Mouse (Mus musculus): ENCODE measurements at regions not wholly inside any gene's neighbourhood (a gene's known extent, or its start where the extent isn't known, plus 50 kb on each side); places are given as distances from the start of the nearest gene placed in this dataset.

DNA sequence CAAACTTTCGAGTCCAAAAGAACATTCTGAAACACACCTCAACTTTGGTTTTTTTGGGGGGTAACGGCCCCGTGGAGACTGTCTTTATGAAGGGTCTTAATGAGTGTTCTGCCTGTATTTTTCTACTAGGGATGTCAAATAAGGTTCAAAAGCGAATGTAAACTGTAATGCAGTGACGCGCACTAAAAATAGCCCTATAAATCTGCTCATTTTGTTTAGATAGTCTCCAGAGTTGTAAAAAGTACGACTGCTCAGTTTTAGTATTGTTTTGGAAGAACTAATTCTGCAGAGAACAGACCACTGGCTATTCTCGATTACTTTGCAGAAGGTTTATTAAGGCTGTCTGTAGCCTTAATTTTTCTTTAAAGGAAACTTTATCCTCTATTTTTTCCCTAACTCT lies 68.6 kb upstream of the BC052040 start:
- Histone ChIP-seq H3K4me3 (no peak overlapping the region), H3K9me3 (no peaks in the 10 kb centered on the region), H3K27me3 (no peaks in the 10 kb centered on the region), H3K4me2 (no peak overlapping the region), H3K27ac (no peak overlapping the region), H3K36me3 (no peaks in the 10 kb centered on the region), H3K9ac (no peak overlapping the region), H3K4me1 (peaks cover 14% of the 10 kb centered on the region)
- no peak for ATAC-seq (ENCODE audit: insufficient number of reproducible peaks, insufficient read depth, low FRiP score, low TSS enrichment, low read depth)
- 73% methylated on average over 8 of the region's 8 CpGs for WGBS

GRCm38 (mm10) chr2:115513774-115514231 lies 67.7 kb upstream of the BC052040 start:
- Histone ChIP-seq H3K4me2 (no peak overlapping the region), H3K9me3 (no peaks in the 10 kb centered on the region), H3K4me3 (no peak overlapping the region), H3K9ac (no peak overlapping the region), H3K4me1 (peaks cover 14% of the 10 kb centered on the region), H3K36me3 (no peaks in the 10 kb centered on the region), H3K27me3 (no peaks in the 10 kb centered on the region), H3K27ac (no peak overlapping the region)
- WGBS = 12% methylated on average over 8 of the region's 8 CpGs
- ATAC-seq (ENCODE audit: insufficient number of reproducible peaks, insufficient read depth, low FRiP score, low TSS enrichment, low read depth) = no peak

GRCm38 (mm10) chr2:115514831-115515428 lies 66.6 kb upstream of the BC052040 start:
- Histone ChIP-seq H3K27me3 (no peaks in the 10 kb centered on the region), H3K9me3 (no peaks in the 10 kb centered on the region), H3K4me1 (peaks cover 14% of the 10 kb centered on the region), H3K27ac (no peak overlapping the region), H3K4me3 (no peak overlapping the region), H3K9ac (no peak overlapping the region), H3K4me2 (no peak overlapping the region; the same call in 1 of the 2 replicates), H3K36me3 (no peaks in the 10 kb centered on the region)
- 7% methylated on average over 9 of the region's 9 CpGs for WGBS
- ATAC-seq (ENCODE audit: insufficient number of reproducible peaks, insufficient read depth, low FRiP score, low TSS enrichment, low read depth) = no peak

DNA sequence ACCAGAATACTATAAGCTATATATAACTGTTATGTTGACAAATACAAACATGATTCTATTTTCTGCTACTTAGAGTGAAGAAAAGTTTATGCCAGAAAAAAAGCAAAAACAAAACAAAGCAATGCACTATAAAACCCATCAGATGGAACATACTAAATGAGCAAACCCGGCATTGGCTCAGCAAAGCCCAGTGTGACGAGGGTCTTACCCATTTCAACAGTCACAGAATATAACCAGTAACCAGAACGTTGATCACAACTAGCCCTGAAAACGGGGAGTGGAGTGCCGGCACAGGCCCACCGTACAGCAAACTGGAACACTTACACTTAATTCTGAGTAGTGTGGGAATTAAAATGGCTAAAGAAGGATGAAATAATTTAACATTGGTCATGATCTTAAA lies 66.0 kb upstream of the BC052040 start:
- Histone ChIP-seq H3K36me3 (no peaks in the 10 kb centered on the region), H3K4me3 (no peak overlapping the region), H3K9me3 (no peaks in the 10 kb centered on the region), H3K27me3 (no peaks in the 10 kb centered on the region), H3K27ac (no peak overlapping the region), H3K4me2 (no peak overlapping the region), H3K4me1 (peaks cover 14% of the 10 kb centered on the region), H3K9ac (no peak overlapping the region)
- 76% methylated on average over 6 of the region's 6 CpGs for WGBS
- no peak for ATAC-seq (ENCODE audit: insufficient number of reproducible peaks, insufficient read depth, low FRiP score, low TSS enrichment, low read depth)

GRCm38 (mm10) chr2:115516824-115517223 lies 64.7 kb upstream of the BC052040 start:
- Histone ChIP-seq H3K27ac (no peak overlapping the region), H3K4me1 (peaks cover 14% of the 10 kb centered on the region), H3K4me2 (no peak overlapping the region), H3K27me3 (0 out of 2 replicates have a peak, but pooled peaks cover 4% of the 10 kb centered on the region), H3K9me3 (no peaks in the 10 kb centered on the region), H3K36me3 (no peaks in the 10 kb centered on the region), H3K9ac (no peak overlapping the region), H3K4me3 (no peak overlapping the region)
- 35% methylated on average over 2 of the region's 2 CpGs for WGBS
- no peak for ATAC-seq (ENCODE audit: insufficient number of reproducible peaks, insufficient read depth, low FRiP score, low TSS enrichment, low read depth)

- 82% methylated on average over 5 of the region's 5 CpGs for WGBS
- no peak for ATAC-seq (ENCODE audit: insufficient number of reproducible peaks, insufficient read depth, low FRiP score, low TSS enrichment, low read depth)
- Histone ChIP-seq H3K9me3 (no peaks in the 10 kb centered on the region), H3K36me3 (no peaks in the 10 kb centered on the region), H3K9ac (no peak overlapping the region), H3K27ac (no peak overlapping the region), H3K4me1 (peaks cover 2% of the 10 kb centered on the region), H3K4me3 (no peak overlapping the region), H3K4me2 (no peak overlapping the region), H3K27me3 (0 out of 2 replicates have a peak, but pooled peaks cover 4% of the 10 kb centered on the region)
Observed at GRCm38 (mm10) chr2:115519974-115520373, 61.5 kb upstream of the BC052040 start.

GRCm38 (mm10) chr2:115520413-115521139 lies 60.9 kb upstream of the BC052040 start:
- no peak overlapping the region for H3K27ac ChIP-seq
- WGBS = 42% methylated on average over 10 of the region's 10 CpGs

GRCm38 (mm10) chr2:115529878-115530277 lies 51.6 kb upstream of the BC052040 start:
- ATAC-seq (ENCODE audit: insufficient number of reproducible peaks, insufficient read depth, low FRiP score, low TSS enrichment, low read depth) = no peak
- Histone ChIP-seq H3K36me3 (no peaks in the 10 kb centered on the region), H3K4me1 (no peaks in the 10 kb centered on the region), H3K4me3 (no peak overlapping the region), H3K27ac (no peak overlapping the region), H3K9ac (no peak overlapping the region), H3K27me3 (no peaks in the 10 kb centered on the region), H3K4me2 (no peak overlapping the region), H3K9me3 (no peaks in the 10 kb centered on the region)
- 74% methylated on average over 2 of the region's 2 CpGs for WGBS

More at GRCm38 (mm10) chr2:115520413-115521139, 60.9 kb upstream of the BC052040 start:
- Histone ChIP-seq H3K9ac (no peak overlapping the region), H3K36me3 (no peaks in the 10 kb centered on the region), H3K27me3 (0 out of 2 replicates have a peak, but pooled peaks cover 4% of the 10 kb centered on the region), H3K4me3 (no peak overlapping the region), H3K4me2 (no peak overlapping the region), H3K4me1 (no peaks in the 10 kb centered on the region), H3K9me3 (no peaks in the 10 kb centered on the region)
- ATAC-seq (ENCODE audit: insufficient number of reproducible peaks, insufficient read depth, low FRiP score, low TSS enrichment, low read depth) = no peak

Measured in embryonic facial prominence, embryonic 13.5 days (tissue).